Mouse (Mus musculus) megakaryocyte, embryonic 14.5 days (primary cell): ENCODE measurements at regions not wholly inside any gene's neighbourhood (a gene's known extent, or its start where the extent isn't known, plus 50 kb on each side); places are given as distances from the start of the nearest gene placed in this dataset.

Experiments
- FLI1 ChIP-seq: IDR thresholded peaks from 2 replicates; pipeline ENCODE4 v1.6.1; 2012; ENCODE audit warnings: low read length, inconsistent platforms, mixed read lengths
- GATA1 ChIP-seq: IDR thresholded peaks from 3 replicates; pipeline ENCODE4 v1.6.1; 2012; ENCODE audit warnings: mixed read lengths, low read length, inconsistent platforms, borderline replicate concordance

GRCm38 (mm10) chr9:113008106-113008505 is 700.0 kb downstream of the Pdcd6ip start:
- TF ChIP-seq GATA1 (no peak), FLI1 (no peak)
